Mouse (Mus musculus): Measurements from ENCODE around the gene Slc1a4. TPM values are rescaled to one million over a fixed set of nuclear protein-coding genes. Genes with fewer than 3 reads are reported as not detected.

Gene Slc1a4
- polyA plus RNA-seq, 1 experiment from 2014 or later, result 19.1 TPM

GRCm38 (mm10) chr11:20282601-20283219, 49.8 kb downstream of the Slc1a4 start:
- H3K4me2 ChIP-seq, result no peak overlapping the region
- H3K9ac ChIP-seq, result no peak overlapping the region
- no peaks in the 10 kb centered on the region for H3K4me1 ChIP-seq
- no peaks in the 10 kb centered on the region for H3K9me3 ChIP-seq
- no peaks in the 10 kb centered on the region for H3K36me3 ChIP-seq
- WGBS, result 82% methylated on average over 2 of the region's 2 CpGs
- H3K27me3 ChIP-seq, result no peaks in the 10 kb centered on the region
- no peak for ATAC-seq (ENCODE audit: insufficient number of reproducible peaks, low FRiP score, low TSS enrichment, low read depth)
- no peak overlapping the region for H3K4me3 ChIP-seq
- no peak overlapping the region for H3K27ac ChIP-seq

GRCm38 (mm10) chr11:20280982-20281381, 51.5 kb downstream of the Slc1a4 start:
- no peak for ATAC-seq (ENCODE audit: insufficient number of reproducible peaks, low FRiP score, low TSS enrichment, low read depth)

GRCm38 (mm10) chr11:20278702-20279101, 53.8 kb downstream of the Slc1a4 start:
- no peak overlapping the region for H3K9ac ChIP-seq
- ATAC-seq (ENCODE audit: insufficient number of reproducible peaks, low FRiP score, low TSS enrichment, low read depth), result no peak
- H3K4me1 ChIP-seq, result no peaks in the 10 kb centered on the region
- H3K27ac ChIP-seq, result no peak overlapping the region
- H3K27me3 ChIP-seq, result no peaks in the 10 kb centered on the region
- H3K4me3 ChIP-seq, result no peak overlapping the region
- no peaks in the 10 kb centered on the region for H3K9me3 ChIP-seq
- H3K4me2 ChIP-seq, result no peak overlapping the region
- 31% methylated on average over 5 of the region's 5 CpGs for WGBS
- H3K36me3 ChIP-seq, result no peaks in the 10 kb centered on the region

More at GRCm38 (mm10) chr11:20280982-20281381, 51.5 kb downstream of the Slc1a4 start:
- Histone ChIP-seq H3K9me3 (no peaks in the 10 kb centered on the region), H3K36me3 (no peaks in the 10 kb centered on the region), H3K27ac (no peak overlapping the region), H3K4me2 (no peak overlapping the region), H3K9ac (no peak overlapping the region), H3K27me3 (no peaks in the 10 kb centered on the region), H3K4me3 (no peak overlapping the region), H3K4me1 (no peaks in the 10 kb centered on the region)
- WGBS, result 48% methylated on average over 5 of the region's 5 CpGs

- H3K36me3 ChIP-seq, result no peaks in the 10 kb centered on the region
- no peaks in the 10 kb centered on the region for H3K9me3 ChIP-seq
- H3K4me2 ChIP-seq, result no peak overlapping the region
- WGBS, result 70% methylated on average over 2 of the region's 2 CpGs
- no peak overlapping the region for H3K9ac ChIP-seq
- ATAC-seq (ENCODE audit: insufficient number of reproducible peaks, low FRiP score, low TSS enrichment, low read depth), result no peak
- H3K4me1 ChIP-seq, result no peaks in the 10 kb centered on the region
- no peaks in the 10 kb centered on the region for H3K27me3 ChIP-seq
- H3K4me3 ChIP-seq, result no peak overlapping the region
- no peak overlapping the region for H3K27ac ChIP-seq
Measured at GRCm38 (mm10) chr11:20277106-20277505, 55.4 kb downstream of the Slc1a4 start.

GRCm38 (mm10) chr11:20275974-20276373, 56.5 kb downstream of the Slc1a4 start:
- WGBS, result 46% methylated on average over 2 of the region's 2 CpGs
- H3K36me3 ChIP-seq, result no peaks in the 10 kb centered on the region
- H3K4me2 ChIP-seq, result no peak overlapping the region
- H3K9ac ChIP-seq, result no peak overlapping the region
- no peaks in the 10 kb centered on the region for H3K9me3 ChIP-seq
- ATAC-seq (ENCODE audit: insufficient number of reproducible peaks, low FRiP score, low TSS enrichment, low read depth), result no peak
- no peaks in the 10 kb centered on the region for H3K27me3 ChIP-seq
- no peak overlapping the region for H3K4me3 ChIP-seq
- H3K27ac ChIP-seq, result no peak overlapping the region
- H3K4me1 ChIP-seq, result no peaks in the 10 kb centered on the region

- ATAC-seq (ENCODE audit: insufficient number of reproducible peaks, low FRiP score, low TSS enrichment, low read depth), result no peak
- Histone ChIP-seq H3K36me3 (no peaks in the 10 kb centered on the region), H3K4me2 (no peak overlapping the region), H3K9me3 (no peaks in the 10 kb centered on the region), H3K4me3 (no peak overlapping the region), H3K27me3 (no peaks in the 10 kb centered on the region), H3K27ac (no peak overlapping the region), H3K4me1 (no peaks in the 10 kb centered on the region), H3K9ac (no peak overlapping the region)
- WGBS, result 77% methylated on average over 6 of the region's 6 CpGs
Measured at GRCm38 (mm10) chr11:20269885-20270284, 62.6 kb downstream of the Slc1a4 start.

GRCm38 (mm10) chr11:20262628-20263380, 69.7 kb downstream of the Slc1a4 start:
- H3K36me3 ChIP-seq, result no peaks in the 10 kb centered on the region
- WGBS, result 56% methylated on average over 8 of the region's 8 CpGs
- no peak overlapping the region for H3K4me2 ChIP-seq
- H3K4me3 ChIP-seq, result no peak overlapping the region
- H3K4me1 ChIP-seq, result no peaks in the 10 kb centered on the region
- no peak overlapping the region for H3K9ac ChIP-seq
- ATAC-seq (ENCODE audit: insufficient number of reproducible peaks, low FRiP score, low TSS enrichment, low read depth), result no peak
- no peak overlapping the region for H3K27ac ChIP-seq
- no peaks in the 10 kb centered on the region for H3K27me3 ChIP-seq
- H3K9me3 ChIP-seq, result no peaks in the 10 kb centered on the region

GRCm38 (mm10) chr11:20254791-20255190, 77.7 kb downstream of the Slc1a4 start:
- no peak for ATAC-seq (ENCODE audit: insufficient number of reproducible peaks, low FRiP score, low TSS enrichment, low read depth)
- Histone ChIP-seq H3K27ac (no peak overlapping the region), H3K27me3 (no peaks in the 10 kb centered on the region), H3K4me2 (no peak overlapping the region), H3K9ac (no peak overlapping the region), H3K4me1 (no peaks in the 10 kb centered on the region), H3K4me3 (no peak overlapping the region), H3K9me3 (no peaks in the 10 kb centered on the region), H3K36me3 (no peaks in the 10 kb centered on the region)
- WGBS, result 56% methylated on average over 4 of the region's 4 CpGs

- WGBS, result 63% methylated on average over 2 of the region's 2 CpGs
- H3K4me3 ChIP-seq, result no peak overlapping the region
Measured at GRCm38 (mm10) chr11:20253088-20253487, 79.4 kb downstream of the Slc1a4 start.

More at GRCm38 (mm10) chr11:20253088-20253487, 79.4 kb downstream of the Slc1a4 start:
- no peaks in the 10 kb centered on the region for H3K27me3 ChIP-seq
- no peak for ATAC-seq (ENCODE audit: insufficient number of reproducible peaks, low FRiP score, low TSS enrichment, low read depth)
- no peak overlapping the region for H3K9ac ChIP-seq
- H3K9me3 ChIP-seq, result no peaks in the 10 kb centered on the region
- no peaks in the 10 kb centered on the region for H3K36me3 ChIP-seq
- no peak overlapping the region for H3K4me2 ChIP-seq
- H3K27ac ChIP-seq, result no peak overlapping the region
- H3K4me1 ChIP-seq, result peaks cover 4% of the 10 kb centered on the region; the same call in 1 of the 2 replicates

Other genes with a start within 250 kb of the Slc1a4 start
- 109 and 134 TPM in 2 replicates for gene Actr2, start 219.8 kb downstream of the Slc1a4 start, polyA plus RNA-seq (2015; fragmentation: Nextera tagmentation; extraction: Ambion mirVana)
- 289 and 309 TPM in 2 replicates for gene Rab1a, start 131.3 kb downstream of the Slc1a4 start, polyA plus RNA-seq (2015; fragmentation: Nextera tagmentation; extraction: Ambion mirVana)
- gene Cep68, start 83.3 kb downstream of the Slc1a4 start, polyA plus RNA-seq (2015; fragmentation: Nextera tagmentation; extraction: Ambion mirVana), result 27.2 and 27.3 TPM in 2 replicates
- 46.5 and 54.3 TPM in 2 replicates for gene Sertad2, start 210.5 kb upstream of the Slc1a4 start, polyA plus RNA-seq (2015; fragmentation: Nextera tagmentation; extraction: Ambion mirVana)

All from limb, embryonic 15.5 days (tissue).